Mouse (Mus musculus): ENCODE results near the gene Tex29. TPM values are rescaled to one million over a fixed set of nuclear protein-coding genes. Genes with fewer than 3 reads are reported as not detected.

Gene Tex29
- not detected in 2 replicates for polyA plus RNA-seq (2015; fragmentation: Nextera tagmentation; extraction: Ambion mirVana)

- 78% methylated on average over 5 of the region's 5 CpGs for WGBS
- ATAC-seq (ENCODE audit: insufficient read depth, low FRiP score, low read depth) = no peak
Observed at GRCm38 (mm10) chr8:11840174-11840573, at the start of gene Tex29. Tex29 (plus strand) TSS chr8:11840474.

GRCm38 (mm10) chr8:11794956-11795355, 45.3 kb upstream of the Tex29 start:
- H3K9me3 ChIP-seq = no peaks in the 10 kb centered on the region
- no peak overlapping the region for H3K9ac ChIP-seq
- H3K27me3 ChIP-seq (replicated peaks) = no peaks in the 10 kb centered on the region
- no peak overlapping the region for H3K4me3 ChIP-seq (replicated peaks)
- H3K4me1 ChIP-seq = no peaks in the 10 kb centered on the region
- no peak for ATAC-seq (ENCODE audit: insufficient read depth, low FRiP score, low read depth)
- peaks cover 21% of the 10 kb centered on the region for H3K36me3 ChIP-seq
- H3K4me2 ChIP-seq = no peak overlapping the region
- no peak overlapping the region for H3K27ac ChIP-seq

More at GRCm38 (mm10) chr8:11840174-11840573, at the start of gene Tex29:
- no peaks in the 10 kb centered on the region for H3K9me3 ChIP-seq
- H3K4me1 ChIP-seq = no peaks in the 10 kb centered on the region
- H3K36me3 ChIP-seq = no peaks in the 10 kb centered on the region
- H3K27me3 ChIP-seq (replicated peaks) = no peaks in the 10 kb centered on the region
- H3K4me3 ChIP-seq (replicated peaks) = no peak within 1 kb of the TSS
- H3K27ac ChIP-seq = no peak within 1 kb of the TSS
- H3K4me2 ChIP-seq = no peak within 1 kb of the TSS
- H3K9ac ChIP-seq = no peak within 1 kb of the TSS

GRCm38 (mm10) chr8:11797128-11797527, 43.1 kb upstream of the Tex29 start:
- no peak overlapping the region for H3K4me3 ChIP-seq (replicated peaks)
- no peak overlapping the region for H3K27ac ChIP-seq
- peak; percentile 31; the same call in 1 of the 2 replicates for ATAC-seq (ENCODE audit: insufficient read depth, low FRiP score, low read depth)
- H3K9ac ChIP-seq = no peak overlapping the region; the same call in 1 of the 2 replicates
- no peak overlapping the region for H3K4me2 ChIP-seq
- H3K4me1 ChIP-seq = no peaks in the 10 kb centered on the region
- H3K27me3 ChIP-seq (replicated peaks) = no peaks in the 10 kb centered on the region
- peaks cover 21% of the 10 kb centered on the region; the same call in 1 of the 2 replicates for H3K36me3 ChIP-seq
- 80% methylated on average over 8 of the region's 8 CpGs for WGBS
- no peaks in the 10 kb centered on the region for H3K9me3 ChIP-seq

DNA sequence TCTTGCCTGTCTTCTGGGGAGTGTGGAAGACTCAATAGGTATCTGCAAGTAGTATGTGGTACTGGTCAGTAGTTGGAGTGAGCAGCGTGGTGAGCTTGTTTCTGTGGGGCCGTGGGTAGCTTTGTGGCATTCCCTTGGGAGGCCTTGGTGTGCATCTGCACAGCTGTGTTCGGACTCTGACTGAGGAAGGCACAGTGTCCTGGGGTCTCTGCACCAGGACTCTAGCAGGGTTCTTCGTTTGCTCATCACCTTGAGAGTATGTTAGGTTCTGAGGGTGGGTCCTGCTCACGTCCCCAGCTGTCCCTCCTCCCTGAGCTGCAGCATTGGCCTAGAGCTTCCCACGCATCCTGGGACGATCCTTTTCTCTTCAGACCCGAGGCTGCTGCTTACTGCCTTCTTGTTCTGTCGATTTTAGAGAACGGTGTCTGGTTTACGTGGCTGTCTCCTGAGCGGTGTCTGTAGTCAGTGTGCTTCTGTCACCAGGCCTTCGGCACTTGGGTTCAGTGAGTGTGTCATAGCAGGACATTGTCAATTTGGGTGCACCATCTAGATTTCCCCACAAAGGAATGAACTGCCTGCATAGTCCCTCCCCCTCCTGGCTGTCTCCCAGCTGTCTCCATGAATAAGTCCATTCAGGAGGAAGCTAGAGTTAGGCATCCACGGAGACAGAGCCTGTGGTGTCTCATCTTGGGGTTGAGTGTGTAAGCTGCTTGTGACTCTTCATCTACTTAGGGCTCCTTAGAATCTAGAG, 42.4 kb upstream of the Tex29 start:
- Histone ChIP-seq H3K9ac (no peak overlapping the region; the same call in 1 of the 2 replicates), H3K4me2 (no peak overlapping the region), H3K27ac (no peak overlapping the region), H3K9me3 (no peaks in the 10 kb centered on the region), H3K4me1 (no peaks in the 10 kb centered on the region), H3K36me3 (peaks cover 14% of the 10 kb centered on the region; the same call in 1 of the 2 replicates), H3K4me3 (replicated peaks) (no peak overlapping the region), H3K27me3 (replicated peaks) (no peaks in the 10 kb centered on the region)
- 80% methylated on average over 14 of the region's 14 CpGs for WGBS
- ATAC-seq (ENCODE audit: insufficient read depth, low FRiP score, low read depth) = no peak; the same call in 1 of the 2 replicates

- no peak overlapping the region for H3K4me2 ChIP-seq
Observed at GRCm38 (mm10) chr8:11798480-11798867, 41.8 kb upstream of the Tex29 start.

GRCm38 (mm10) chr8:11799098-11799497, 41.2 kb upstream of the Tex29 start:
- Histone ChIP-seq H3K27me3 (replicated peaks) (no peaks in the 10 kb centered on the region), H3K4me1 (no peaks in the 10 kb centered on the region), H3K9me3 (no peaks in the 10 kb centered on the region), H3K4me2 (no peak overlapping the region), H3K27ac (no peak overlapping the region), H3K36me3 (peaks cover 9% of the 10 kb centered on the region; the same call in 1 of the 2 replicates), H3K9ac (no peak overlapping the region), H3K4me3 (replicated peaks) (no peak overlapping the region)
- WGBS = 91% methylated on average over 3 of the region's 3 CpGs
- no peak for ATAC-seq (ENCODE audit: insufficient read depth, low FRiP score, low read depth)

More at GRCm38 (mm10) chr8:11798480-11798867, 41.8 kb upstream of the Tex29 start:
- Histone ChIP-seq H3K9ac (no peak overlapping the region), H3K36me3 (peaks cover 9% of the 10 kb centered on the region; the same call in 1 of the 2 replicates), H3K4me3 (replicated peaks) (no peak overlapping the region), H3K9me3 (no peaks in the 10 kb centered on the region), H3K4me1 (no peaks in the 10 kb centered on the region), H3K27me3 (replicated peaks) (no peaks in the 10 kb centered on the region), H3K27ac (no peak overlapping the region)
- WGBS = 82% methylated on average over 4 of the region's 4 CpGs
- peak; percentile 31; the same call in 1 of the 2 replicates for ATAC-seq (ENCODE audit: insufficient read depth, low FRiP score, low read depth)

- Histone ChIP-seq H3K27ac (no peak overlapping the region), H3K36me3 (peaks cover 19% of the 10 kb centered on the region; the same call in 1 of the 2 replicates), H3K9ac (no peak overlapping the region), H3K4me2 (no peak overlapping the region), H3K9me3 (no peaks in the 10 kb centered on the region), H3K4me3 (replicated peaks) (no peak overlapping the region), H3K4me1 (no peaks in the 10 kb centered on the region), H3K27me3 (replicated peaks) (no peaks in the 10 kb centered on the region)
- no peak for ATAC-seq (ENCODE audit: insufficient read depth, low FRiP score, low read depth)
- WGBS = 74% methylated on average over 7 of the region's 7 CpGs
Observed at GRCm38 (mm10) chr8:11800481-11800880, 39.8 kb upstream of the Tex29 start.

GRCm38 (mm10) chr8:11801571-11801970, 38.7 kb upstream of the Tex29 start:
- Histone ChIP-seq H3K36me3 (peaks cover 22% of the 10 kb centered on the region; the same call in 1 of the 2 replicates), H3K9me3 (no peaks in the 10 kb centered on the region), H3K9ac (no peak overlapping the region), H3K4me2 (no peak overlapping the region), H3K27me3 (replicated peaks) (no peaks in the 10 kb centered on the region), H3K4me1 (0 out of 2 replicates have a peak, but pooled peaks cover 2% of the 10 kb centered on the region), H3K4me3 (replicated peaks) (no peak overlapping the region), H3K27ac (no peak overlapping the region)
- 44% methylated on average over 8 of the region's 8 CpGs for WGBS
- no peak for ATAC-seq (ENCODE audit: insufficient read depth, low FRiP score, low read depth)

DNA sequence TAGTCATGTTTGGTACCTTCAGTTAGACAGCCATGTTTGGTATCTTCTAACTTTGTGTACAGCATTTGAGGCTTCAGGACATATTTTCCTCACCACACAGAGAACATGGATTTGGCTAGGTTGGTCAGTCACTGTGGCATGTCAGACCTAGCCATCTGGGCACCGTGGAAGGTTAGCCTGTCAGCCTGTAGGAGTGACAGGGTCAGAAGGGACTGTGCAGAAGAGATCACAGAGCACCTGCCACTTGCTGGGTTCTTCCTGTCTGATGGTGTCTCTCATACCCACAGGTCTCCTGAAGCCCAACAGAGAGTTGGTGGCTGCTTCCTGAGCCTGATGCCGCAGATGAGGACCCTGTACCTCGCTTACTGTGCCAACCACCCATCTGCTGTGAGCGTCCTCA, 35.4 kb upstream of the Tex29 start:
- peaks cover 42% of the 10 kb centered on the region for H3K36me3 ChIP-seq

DNA sequence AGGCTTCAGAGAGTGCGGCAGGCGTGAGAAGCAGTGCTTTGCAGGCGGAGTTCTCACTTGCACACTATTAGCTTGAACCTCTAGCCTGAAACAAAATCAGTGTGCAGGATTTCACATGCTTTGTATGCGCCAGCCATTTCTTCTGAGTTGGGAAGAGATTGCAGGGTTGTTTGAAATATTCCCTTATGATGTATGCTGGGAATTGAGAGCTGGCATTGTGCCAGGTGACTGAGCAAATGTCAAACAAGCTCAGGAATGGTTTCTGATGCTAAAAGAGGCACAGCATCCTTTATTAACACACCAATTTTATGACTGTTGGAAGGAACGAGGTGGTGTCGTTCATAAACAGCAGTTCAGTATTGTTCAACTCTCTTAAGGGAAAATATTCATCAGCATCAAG, 34.0 kb upstream of the Tex29 start:
- H3K27me3 ChIP-seq (replicated peaks) = no peaks in the 10 kb centered on the region
- WGBS = 62% methylated on average over 6 of the region's 6 CpGs
- peaks cover 49% of the 10 kb centered on the region for H3K36me3 ChIP-seq

More for the DNA sequence above, 35.4 kb upstream of the Tex29 start:
- WGBS = 85% methylated on average over 4 of the region's 4 CpGs
- Histone ChIP-seq H3K9me3 (no peaks in the 10 kb centered on the region), H3K4me1 (0 out of 2 replicates have a peak, but pooled peaks cover 2% of the 10 kb centered on the region), H3K27me3 (replicated peaks) (no peaks in the 10 kb centered on the region), H3K9ac (no peak overlapping the region), H3K4me3 (replicated peaks) (no peak overlapping the region), H3K4me2 (no peak overlapping the region), H3K27ac (no peak overlapping the region)
- no peak for ATAC-seq (ENCODE audit: insufficient read depth, low FRiP score, low read depth)

GRCm38 (mm10) chr8:11807361-11807760, 32.9 kb upstream of the Tex29 start:
- WGBS = 89% methylated on average over 3 of the region's 3 CpGs
- Histone ChIP-seq H3K4me2 (no peak overlapping the region), H3K9me3 (no peaks in the 10 kb centered on the region), H3K27me3 (replicated peaks) (no peaks in the 10 kb centered on the region), H3K27ac (no peak overlapping the region), H3K4me3 (replicated peaks) (no peak overlapping the region), H3K9ac (no peak overlapping the region), H3K4me1 (0 out of 2 replicates have a peak, but pooled peaks cover 2% of the 10 kb centered on the region), H3K36me3 (peaks cover 50% of the 10 kb centered on the region)
- ATAC-seq (ENCODE audit: insufficient read depth, low FRiP score, low read depth) = no peak

More for the DNA sequence above, 34.0 kb upstream of the Tex29 start:
- ATAC-seq (ENCODE audit: insufficient read depth, low FRiP score, low read depth) = no peak
- Histone ChIP-seq H3K27ac (no peak overlapping the region), H3K4me3 (replicated peaks) (no peak overlapping the region), H3K4me2 (no peak overlapping the region), H3K4me1 (0 out of 2 replicates have a peak, but pooled peaks cover 2% of the 10 kb centered on the region), H3K9ac (no peak overlapping the region), H3K9me3 (no peaks in the 10 kb centered on the region)

DNA sequence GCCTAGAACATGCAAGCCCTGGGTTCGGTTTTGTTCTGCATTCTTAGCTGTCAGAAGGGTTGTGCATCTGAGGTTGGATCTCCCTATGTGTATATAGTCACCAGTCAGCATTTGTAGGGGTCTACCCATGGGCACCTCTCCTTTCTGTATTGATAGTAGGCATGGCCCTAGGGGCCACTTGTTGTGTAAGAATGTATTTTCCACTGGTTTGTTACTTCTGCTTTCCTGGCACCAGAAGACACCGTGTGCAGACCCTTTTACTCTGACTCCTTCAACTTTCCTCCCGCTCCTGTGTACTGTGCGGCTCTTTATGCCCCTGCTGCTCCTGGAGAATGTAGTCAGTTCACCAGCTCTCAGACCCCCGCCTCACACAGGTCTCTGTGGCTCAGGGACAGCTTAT, 32.2 kb upstream of the Tex29 start:
- Histone ChIP-seq H3K4me2 (no peak overlapping the region), H3K9ac (no peak overlapping the region), H3K9me3 (no peaks in the 10 kb centered on the region), H3K36me3 (peaks cover 55% of the 10 kb centered on the region), H3K27me3 (replicated peaks) (no peaks in the 10 kb centered on the region), H3K4me3 (replicated peaks) (no peak overlapping the region), H3K27ac (no peak overlapping the region), H3K4me1 (0 out of 2 replicates have a peak, but pooled peaks cover 2% of the 10 kb centered on the region)
- no peak for ATAC-seq (ENCODE audit: insufficient read depth, low FRiP score, low read depth)
- WGBS = 81% methylated on average over 5 of the region's 5 CpGs
